Mouse (Mus musculus): Measurements from ENCODE around the gene Gpsm3.

- TF ChIP-seq CTCF (IDR thresholded peaks at IDR 0.05; ENCODE audit: low read depth) = no peak
- no peak for TF ChIP-seq EP300 (optimal IDR thresholded peaks at IDR 0.05)
Measured at GRCm38 (mm10) chr17:34569919-34570318, 19.7 kb upstream of the Gpsm3 start.

Measured in stomach, postnatal 0 days (tissue).